Mouse (Mus musculus): ENCODE measurements around the gene Igfals.
A peak's percentile ranks its signal among the peaks of the same experiment; 100 is the strongest.

Gene Igfals

DNA sequence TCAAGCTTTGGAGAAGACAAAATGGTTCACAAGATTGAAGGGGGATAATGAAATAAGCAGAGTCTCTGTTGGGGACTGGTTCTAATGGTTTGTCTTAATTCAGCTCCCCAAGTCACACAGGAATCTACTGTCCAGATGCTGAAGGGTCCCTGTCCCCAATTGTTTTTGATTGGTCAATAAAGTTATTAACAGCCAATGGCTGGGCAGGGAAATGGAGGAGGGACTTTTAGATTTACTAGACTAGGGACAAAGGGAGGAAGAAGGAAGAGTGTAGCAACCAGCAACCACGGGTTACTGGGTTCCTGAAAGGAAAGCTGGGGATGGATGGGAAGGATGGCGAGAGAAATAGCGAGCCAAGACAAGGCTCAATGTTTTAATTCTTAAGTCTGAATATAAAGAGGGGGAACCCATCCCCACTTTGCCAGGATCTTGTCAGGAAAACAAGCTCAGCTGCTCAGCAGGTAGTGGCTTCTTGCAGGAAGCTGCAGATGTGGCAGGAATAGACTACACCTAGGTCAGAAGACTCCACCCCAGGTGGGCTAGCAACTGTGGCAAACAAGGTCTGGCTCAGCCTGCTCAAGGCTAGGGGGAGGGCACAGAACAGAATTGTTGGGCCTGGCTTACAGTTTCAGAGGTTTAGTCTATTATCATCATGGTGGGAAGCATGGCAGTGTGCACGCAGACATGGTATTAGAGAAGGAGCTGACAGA, 8.1 kb downstream of the Igfals start:
- no peak for DNase-seq

- no peak for DNase-seq
Measured at GRCm38 (mm10) chr17:24874405-24874745, 8.6 kb downstream of the Igfals start.

GRCm38 (mm10) chr17:24874989-24875388, 9.2 kb downstream of the Igfals start:
- no peak for DNase-seq

GRCm38 (mm10) chr17:24877336-24878116, 11.7 kb downstream of the Igfals start:
- no peak for DNase-seq

GRCm38 (mm10) chr17:24878117-24878397, 12.3 kb downstream of the Igfals start:
- DNase-seq, result no peak

- DNase-seq, result no peak
Measured at GRCm38 (mm10) chr17:24878531-24878930, 12.7 kb downstream of the Igfals start.

DNA sequence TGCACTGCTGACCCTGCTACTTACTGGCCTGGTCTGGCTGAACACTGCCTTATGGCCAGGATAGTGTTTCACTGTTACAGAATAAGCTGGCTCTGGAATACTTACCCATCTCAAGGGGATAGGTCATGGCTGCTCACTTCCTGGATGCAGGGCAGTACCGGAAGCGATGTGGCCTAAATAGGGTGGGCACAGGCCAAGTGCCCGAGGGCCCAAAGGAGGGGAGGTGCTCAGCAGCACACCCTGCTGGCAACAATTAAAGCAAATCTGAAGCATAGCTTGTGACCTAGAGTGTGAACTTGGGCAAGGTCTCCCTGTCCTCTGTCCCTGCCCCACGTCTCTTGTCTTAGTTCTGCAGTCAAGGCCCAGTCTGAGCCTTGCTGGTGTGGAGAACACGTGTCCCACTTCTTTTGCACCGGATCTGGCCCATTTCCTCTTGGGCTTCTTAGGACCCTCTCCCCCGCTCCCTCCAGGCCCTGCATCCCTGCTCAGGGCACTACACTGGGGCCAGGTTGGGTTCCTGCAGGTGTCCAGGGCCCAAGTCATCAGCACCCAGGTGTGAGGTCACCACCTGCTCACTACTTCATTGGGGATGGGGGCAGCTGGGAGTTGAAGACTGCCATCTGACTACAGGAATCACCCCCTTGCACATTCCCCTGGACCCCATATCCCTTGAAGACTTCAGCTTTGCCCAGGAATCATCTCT, 16.1 kb downstream of the Igfals start:
- no peak for DNase-seq

DNA sequence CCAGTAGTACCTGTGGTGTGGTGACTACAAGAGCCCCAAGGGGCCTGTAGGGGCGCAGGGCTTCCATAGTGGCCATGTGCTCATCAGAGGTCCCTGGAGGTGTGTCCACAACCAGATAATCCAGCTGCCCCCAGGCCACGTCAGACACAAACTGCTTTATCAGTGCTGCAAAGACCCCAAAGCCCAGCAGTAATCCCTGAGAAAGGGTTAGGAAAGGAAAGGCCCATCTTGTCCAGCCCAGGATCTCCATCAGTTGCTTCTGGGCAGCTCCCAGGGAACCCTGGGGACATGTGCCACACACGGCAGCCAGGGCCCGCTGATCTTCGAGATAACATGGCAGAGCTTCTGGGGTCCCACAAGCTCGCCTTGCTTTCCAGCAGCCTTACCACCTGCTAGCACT, 18.6 kb downstream of the Igfals start:
- DNase-seq, result no peak

DNA sequence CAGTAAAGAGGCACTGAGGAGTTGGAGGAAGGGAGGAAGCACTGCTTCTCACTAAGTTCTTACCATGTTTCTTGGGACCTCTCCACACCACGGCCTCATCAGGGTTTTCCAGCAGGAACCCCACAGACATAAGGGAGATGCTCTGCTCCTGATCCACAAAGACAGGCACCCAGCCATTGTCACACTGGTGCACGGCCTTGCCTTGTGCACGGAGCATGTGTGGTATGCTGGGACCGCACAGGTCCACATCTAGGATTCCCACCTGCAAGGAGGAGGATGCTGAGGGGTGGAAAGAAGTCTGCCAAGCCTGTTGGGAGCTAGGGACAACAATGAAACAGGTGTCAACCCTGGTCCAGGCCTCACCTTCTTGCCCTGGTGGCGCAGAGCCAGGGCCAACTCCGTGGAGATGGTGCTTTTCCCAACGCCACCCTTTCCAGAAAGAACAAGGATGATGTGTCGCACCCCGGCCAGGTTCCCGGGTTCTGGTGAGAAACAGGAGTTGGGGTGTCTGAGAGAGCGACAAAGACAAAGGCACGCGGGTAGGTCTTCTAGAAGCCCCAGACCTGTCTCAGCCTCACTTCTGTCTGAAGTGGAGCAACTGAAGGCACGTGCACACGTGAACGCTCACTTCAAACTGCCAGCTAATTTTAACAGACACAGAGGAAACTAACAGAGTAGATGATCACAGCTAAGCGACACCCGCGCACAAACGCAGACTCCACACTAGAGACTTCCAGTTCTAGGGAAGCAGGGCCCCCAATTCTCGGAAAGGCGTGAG, 19.7 kb downstream of the Igfals start:
- no peak for DNase-seq

DNA sequence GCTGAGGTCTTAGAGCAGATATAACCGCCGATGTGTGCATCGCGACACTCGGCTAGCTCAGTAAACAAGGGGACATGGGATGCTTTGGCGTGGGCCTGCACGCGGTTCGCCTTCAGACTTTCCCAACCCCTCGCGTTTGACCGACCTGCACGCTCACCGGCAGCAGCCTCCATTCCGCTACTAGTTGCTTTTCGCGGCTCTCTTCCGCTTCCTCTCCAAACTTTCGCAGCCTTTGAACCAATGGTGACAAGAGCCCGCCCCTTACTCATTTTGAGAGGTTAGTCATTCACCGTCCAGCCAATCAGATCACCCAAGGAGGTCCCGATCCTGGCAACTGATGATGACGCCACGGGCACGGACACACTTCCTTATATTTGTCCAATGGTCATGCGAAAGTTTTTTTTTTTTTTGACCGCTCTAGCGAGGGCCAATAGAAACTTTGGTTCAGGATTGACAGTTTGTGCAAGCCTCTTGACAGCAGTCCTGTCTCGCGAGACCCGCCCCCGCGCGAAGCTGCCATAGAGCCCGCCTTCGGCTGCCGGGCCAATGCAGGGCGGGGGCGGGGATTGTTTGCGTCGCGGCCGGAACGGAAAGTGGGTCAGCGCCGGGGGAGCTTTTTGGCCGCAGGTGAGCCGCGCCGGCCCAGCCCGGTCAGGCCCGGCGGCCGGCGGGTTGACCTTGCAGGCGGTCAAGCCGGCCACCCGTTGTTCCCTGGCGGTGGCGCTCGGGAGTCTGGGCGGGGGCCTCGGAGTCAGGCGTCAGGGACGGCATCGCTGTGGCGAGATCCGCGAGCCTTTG, 20.5 kb downstream of the Igfals start, which contains the start of the genes Nubp2 and Spsb3:
TSS of gene Nubp2 (minus strand) at position 216 of the 798 bp plus-strand sequence.
TSS of gene Spsb3 (plus strand) at position 510 of the 798 bp plus-strand sequence.
- DNase-seq, result peak; percentile 99

- DNase-seq, result no peak
Measured at GRCm38 (mm10) chr17:24886932-24887271, 21.1 kb downstream of the Igfals start.

DNA sequence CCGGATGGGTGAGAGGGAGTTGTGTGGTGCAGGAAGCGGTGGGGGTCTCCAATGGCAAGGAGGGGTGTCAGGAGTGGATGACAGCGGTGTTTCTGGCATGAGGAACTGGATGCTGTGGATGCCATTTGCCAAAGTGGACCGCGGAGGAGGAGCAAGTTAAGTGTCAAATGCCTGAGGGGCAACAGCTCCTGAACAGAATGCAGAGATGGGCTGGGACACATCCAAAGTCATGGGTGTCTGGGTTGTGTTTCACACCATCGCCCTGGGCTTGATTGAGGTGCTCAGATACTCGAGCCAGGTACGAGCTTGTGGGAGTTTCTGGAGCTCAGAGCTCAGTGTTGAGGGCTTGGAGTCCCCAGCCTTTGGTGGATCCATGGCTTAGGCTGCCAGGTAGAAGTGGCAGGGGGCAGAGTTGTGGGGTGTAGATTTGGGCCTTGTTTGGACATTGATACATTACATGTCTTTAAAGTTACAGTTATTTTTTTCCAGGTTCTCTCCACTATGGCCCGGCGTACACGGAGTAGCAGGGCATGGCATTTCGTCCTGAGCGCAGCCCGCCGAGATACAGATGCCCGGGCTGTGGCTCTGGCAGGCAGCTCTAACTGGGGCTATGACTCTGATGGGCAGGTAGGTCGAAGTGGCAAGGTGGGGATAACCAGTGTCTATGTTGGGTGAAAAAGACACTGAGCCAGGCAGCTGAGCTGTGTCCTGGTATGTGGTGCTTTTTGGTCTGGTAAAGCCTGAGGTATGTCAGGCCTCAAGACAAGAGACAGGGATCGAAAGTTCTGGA, 21.7 kb downstream of the Igfals start:
- no peak for DNase-seq

GRCm38 (mm10) chr17:24888862-24889261, 23.1 kb downstream of the Igfals start:
- DNase-seq, result no peak

DNA sequence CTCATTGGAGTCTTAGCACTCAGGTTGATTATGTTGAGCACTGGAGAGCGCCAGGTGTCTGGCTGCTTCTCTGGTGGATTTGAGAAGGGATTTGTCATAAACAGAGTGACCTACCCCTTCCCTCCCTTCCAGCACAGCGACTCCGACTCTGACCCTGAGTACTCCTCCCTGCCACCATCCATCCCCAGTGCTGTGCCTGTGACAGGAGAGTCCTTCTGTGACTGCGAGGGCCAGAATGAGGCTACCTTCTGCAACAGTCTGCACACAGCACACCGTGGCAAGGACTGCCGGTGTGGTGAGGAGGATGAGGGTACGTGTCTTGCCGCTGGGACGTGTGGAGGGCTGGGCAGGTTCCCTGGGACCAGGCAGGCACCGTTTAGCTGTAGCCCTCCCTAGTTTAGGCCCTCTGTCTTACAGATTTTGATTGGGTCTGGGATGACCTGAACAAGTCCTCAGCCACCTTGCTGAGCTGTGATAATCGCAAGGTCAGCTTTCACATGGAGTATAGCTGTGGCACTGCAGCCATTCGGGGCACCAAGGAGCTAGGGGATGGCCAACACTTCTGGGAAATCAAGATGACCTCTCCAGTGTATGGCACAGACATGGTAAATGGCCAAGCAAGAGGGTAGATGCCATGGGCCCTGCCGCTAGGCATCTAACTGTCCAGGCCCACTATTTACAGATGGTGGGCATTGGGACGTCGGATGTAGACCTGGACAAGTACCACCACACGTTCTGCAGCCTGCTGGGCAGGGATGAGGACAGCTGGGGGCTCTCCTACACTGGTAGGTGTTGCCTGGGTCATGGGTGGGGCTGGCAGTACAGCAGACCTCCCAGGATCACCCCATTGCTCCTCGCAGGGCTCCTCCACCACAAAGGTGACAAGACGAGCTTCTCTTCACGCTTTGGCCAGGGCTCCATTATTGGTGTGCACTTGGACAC, 24.6 kb downstream of the Igfals start:
- DNase-seq, result no peak

GRCm38 (mm10) chr17:24891321-24891720, 25.5 kb downstream of the Igfals start:
- DNase-seq, result no peak

DNA sequence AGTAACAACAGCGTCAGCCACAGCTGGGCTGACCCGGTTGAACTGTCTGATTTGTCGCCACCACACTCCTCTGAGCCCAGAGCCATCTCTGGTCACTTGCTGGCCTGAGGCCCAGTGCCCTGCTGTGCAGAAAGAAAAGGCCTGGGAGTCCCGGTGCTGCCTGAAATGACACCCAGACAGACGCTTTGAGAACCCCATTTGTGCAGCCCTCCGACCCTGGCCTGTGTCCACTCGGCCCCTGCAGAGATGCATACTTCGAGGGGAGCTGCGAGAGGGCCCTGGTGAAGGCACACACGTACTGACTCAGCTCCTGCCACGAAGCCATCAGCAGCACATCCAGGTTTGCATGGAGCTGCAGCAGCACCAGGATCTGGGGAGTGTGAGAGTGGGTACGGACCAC, 27.0 kb downstream of the Igfals start:
- no peak for DNase-seq

DNA sequence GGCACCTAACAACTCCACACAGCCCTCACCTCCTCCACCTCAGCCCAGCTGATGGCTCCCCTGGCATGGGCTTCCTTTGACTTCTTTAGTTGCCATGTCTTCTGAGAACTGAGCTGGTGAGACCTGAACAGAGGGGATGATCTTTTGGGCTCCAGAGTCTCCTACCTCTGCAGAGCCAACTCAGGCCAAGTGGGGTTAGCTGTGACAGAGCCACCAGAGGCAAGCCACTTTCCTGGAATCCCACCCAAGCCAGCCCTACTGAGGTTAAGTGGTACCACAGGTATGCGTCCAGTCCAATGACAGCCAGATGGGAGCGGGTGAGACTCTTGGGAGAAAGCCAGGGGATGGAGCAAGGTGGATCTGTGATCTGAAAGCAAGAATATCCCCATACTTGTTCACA, 27.5 kb downstream of the Igfals start:
- no peak for DNase-seq

GRCm38 (mm10) chr17:24894061-24894994, 28.5 kb downstream of the Igfals start:
- DNase-seq, result no peak

DNA sequence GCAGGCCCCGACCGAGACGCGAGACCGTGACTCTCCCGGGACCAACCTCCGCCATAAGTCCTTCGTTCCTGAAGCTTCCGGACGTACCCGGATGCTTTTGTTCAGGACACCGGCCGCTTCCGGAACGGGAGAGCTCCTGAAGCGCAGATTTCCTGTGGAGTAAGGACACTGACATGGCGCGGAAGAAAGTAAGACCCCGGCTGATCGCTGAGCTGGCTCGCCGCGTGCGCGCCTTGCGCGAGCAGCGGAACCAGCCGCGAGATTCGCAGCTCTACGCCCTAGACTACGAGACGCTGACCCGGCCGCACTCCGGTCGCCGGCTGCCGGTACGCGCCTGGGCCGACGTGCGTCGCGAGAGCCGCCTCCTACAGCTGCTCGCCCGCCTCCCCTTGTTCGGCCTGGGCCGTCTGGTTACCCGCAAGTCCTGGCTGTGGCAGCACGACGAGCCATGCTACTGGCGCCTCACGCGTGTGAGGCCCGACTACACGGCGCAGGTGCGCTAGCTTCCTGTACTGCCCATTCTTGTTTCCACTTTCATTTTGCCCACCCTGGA, 29.3 kb downstream of the Igfals start, which contains the start of the genes Eme2 and Mrps34:
TSS of gene Eme2 (minus strand) at position 93 of the 553 bp plus-strand sequence.
TSS of gene Mrps34 (plus strand) at position 122 of the 553 bp plus-strand sequence.
- DNase-seq, result peak; percentile 87
